Mouse (Mus musculus) cerebellum, postnatal 25 days (tissue): ENCODE measurements around the gene Adcy7.

Experiments
- DNase-seq, 2 experiments: peaks; one replicate each; pipeline ENCODE4 v3.0.0; 2021; ENCODE audit warnings: mixed read lengths in 2 of 2

Adcy7 gene

DNA sequence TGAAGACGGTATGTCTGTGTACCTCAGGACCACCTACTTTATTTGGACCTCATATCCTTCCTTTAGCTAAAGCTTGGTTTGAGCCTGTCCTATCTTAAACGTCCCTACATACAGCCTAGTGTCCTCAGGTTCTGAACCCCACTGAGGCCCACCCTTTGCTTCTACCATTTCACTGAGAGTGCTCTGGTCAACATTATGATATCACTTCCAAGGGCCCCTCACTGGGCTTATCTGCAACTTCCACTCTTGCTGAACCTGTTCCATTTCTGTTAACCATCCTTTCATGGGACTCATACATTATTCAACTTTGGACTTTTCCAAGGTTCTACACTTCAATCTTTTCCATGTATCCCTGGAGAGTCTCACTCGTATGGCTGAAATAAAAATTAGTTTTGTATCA lies 62.8 kb downstream of the Adcy7 start:
- no peak for DNase-seq

GRCm38 (mm10) chr8:88339221-88339620 lies 67.0 kb downstream of the Adcy7 start:
- DNase-seq = peak; percentile 17 to 47

GRCm38 (mm10) chr8:88339887-88340695 lies 67.9 kb downstream of the Adcy7 start:
- DNase-seq = no peak

DNA sequence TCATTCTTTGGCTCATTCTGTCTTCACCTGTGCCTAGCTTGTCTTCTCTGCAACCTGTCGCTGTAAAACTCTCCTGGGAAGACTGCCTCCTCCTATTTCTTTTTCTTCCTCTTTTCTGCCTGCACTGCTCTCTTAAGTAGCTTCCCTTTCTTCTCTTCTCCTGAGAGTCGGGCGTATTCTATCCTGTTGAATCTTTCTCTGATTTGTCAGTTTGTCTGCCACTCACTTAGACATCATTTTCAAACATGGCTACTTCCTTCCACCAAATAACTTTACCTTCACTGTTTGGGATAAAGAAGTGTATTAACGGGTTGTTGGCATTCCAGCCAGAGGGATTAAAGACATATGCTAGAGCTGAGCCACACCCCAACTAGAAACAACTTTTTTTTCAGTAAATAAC lies 69.8 kb downstream of the Adcy7 start:
- DNase-seq = no peak

DNA sequence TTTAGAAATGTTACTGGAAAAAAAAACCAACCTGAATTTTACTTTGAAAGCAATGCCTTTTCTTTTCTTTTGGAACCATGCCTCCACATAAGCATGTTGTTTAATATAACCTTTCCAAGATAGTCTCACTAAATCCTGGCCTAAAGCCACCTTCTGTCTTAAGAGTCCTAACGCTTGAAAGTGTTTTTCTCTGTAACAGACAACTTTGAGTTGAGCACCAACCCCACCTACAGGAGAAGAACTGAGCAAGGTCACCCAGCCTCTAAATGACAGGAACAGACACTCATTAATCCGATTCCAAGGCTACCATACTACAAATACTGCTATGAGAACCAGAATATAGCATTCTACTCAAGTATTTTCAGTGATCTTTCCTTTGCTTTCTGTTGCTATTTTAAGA lies 76.8 kb downstream of the Adcy7 start:
- DNase-seq = no peak

GRCm38 (mm10) chr8:88357226-88357933 lies 85.2 kb downstream of the Adcy7 start:
- DNase-seq = no peak

DNA sequence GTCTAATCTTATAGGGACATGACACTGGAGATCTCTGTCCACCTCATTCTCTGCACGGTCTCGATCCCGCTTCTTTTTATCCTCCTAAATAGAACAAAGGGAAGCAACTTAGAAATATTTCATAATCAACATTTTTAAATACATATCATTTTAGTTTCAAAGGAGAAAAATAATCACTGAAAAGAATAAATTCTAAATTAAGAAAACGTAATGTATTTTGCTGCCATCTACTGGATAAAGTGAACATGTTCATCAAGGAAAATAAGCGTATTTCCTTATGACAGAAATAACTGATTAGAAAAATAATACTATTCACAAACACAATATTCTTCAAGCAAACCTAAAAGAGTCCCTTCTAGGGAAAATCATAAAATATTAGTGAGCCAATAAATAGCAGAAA lies 85.7 kb downstream of the Adcy7 start:
- no peak for DNase-seq

- no peak for DNase-seq
These were observed 87.8 kb downstream of the Adcy7 start for GRCm38 (mm10) chr8:88359959-88360358.

- DNase-seq = no peak
These were observed 89.0 kb downstream of the Adcy7 start for GRCm38 (mm10) chr8:88361044-88361707.

DNA sequence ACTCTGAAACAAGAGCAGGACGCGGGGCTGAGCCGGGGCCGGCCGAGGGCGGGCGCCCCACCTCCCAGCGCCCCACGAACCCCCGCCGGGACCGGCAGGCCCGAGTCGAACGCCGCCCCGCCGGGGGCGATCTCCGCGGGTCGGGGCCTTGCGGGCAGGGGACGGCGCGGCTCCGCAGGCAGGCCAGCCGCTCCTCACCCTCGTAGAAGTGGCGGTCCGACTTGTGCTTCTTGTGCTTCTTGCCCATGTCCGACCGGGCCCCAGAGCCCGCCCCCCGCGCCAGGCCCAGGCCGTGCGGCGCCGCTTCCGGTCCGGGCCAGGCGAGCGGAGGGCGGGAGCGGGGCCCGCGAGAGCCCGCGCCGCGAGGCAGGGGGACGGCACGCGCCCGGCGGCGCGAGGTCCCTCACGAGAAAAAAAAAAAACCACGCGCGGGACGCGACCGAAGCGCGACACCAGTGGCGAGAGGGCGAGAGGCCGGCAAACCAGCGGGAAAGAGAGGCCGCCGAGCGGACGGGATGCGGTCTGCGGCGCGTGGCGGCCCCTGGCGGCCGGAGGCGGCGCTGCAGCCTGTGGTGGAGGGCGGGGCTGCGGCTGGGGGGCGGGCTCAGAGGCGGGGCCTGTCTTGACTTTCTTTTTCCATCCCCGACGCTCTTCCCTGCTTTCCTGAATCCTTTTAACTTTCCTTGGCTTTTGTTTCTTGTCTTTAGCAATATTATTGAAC lies 89.7 kb downstream of the Adcy7 start, which contains the start of gene Brd7:
Brd7 (minus strand) TSS at position 487 of the 721 bp plus-strand sequence.
- DNase-seq = peak; percentile 95

GRCm38 (mm10) chr8:88362446-88363150 lies 90.4 kb downstream of the Adcy7 start:
- DNase-seq = peak; percentile 18 to 36

GRCm38 (mm10) chr8:88369221-88369620 lies 97.0 kb downstream of the Adcy7 start:
- peak in 1 of 2 experiments; percentile 50 for DNase-seq

GRCm38 (mm10) chr8:88369805-88370204 lies 97.6 kb downstream of the Adcy7 start:
- DNase-seq = no peak

DNA sequence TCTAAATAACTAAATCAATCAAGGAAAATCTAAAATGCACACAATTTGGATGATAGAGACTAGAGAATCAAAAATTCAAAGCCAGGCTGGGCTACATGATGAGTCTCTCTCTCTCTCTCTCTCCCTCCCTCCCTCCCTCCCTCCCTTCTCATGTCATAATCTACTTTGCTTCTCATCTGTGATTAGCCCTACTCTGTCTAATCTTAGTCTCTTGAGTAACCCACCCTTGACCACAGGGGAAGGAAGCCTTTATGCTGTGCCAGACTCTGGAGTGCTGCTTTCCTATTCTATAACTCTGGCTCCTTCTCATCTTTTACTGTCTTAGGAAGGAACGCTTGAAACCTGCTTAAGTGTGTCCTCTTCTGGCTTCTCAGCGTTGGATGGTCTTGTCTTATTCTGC lies 99.3 kb downstream of the Adcy7 start:
- no peak for DNase-seq

GRCm38 (mm10) chr8:88376836-88377582 lies 104.8 kb downstream of the Adcy7 start:
- peak; percentile 31 to 61 for DNase-seq
